In the genomic region with DNA sequence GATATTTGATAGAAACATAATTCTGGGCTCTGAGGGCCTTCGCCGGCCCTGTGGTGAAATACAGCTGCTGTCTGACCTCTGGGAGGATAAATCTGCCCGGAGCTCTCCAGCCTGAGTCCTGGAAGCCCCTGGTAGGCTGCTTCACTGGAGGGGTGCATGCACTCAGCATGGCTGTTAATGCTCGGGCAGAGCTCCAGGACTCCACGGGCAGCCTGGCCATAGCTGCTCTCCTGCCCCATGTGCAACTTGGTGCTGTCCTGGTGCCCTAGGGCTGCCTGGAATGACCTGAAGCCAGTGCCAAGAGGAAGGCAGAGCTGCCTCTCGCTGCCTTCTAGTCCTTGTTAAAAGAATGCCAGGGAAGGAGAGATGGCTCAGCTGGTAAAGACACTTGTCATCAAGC, we compare ENCODE assay signal across 15 mouse cellular contexts.
DNase-seq lines count a peak whose midpoint lies in the region; ATAC-seq and TF ChIP-seq lines count a peak whose summit lies in the region.
"Had no signal": no experiment of that assay in that cellular context is flagged by ENCODE, and none has a peak within 500 bp of the region (broad histone marks: within the 10 kb centered on the region; RNA-seq: fewer than 3 reads in every experiment).

No protein-coding gene starts in this region.

- no peaks in the 10 kb centered on the region for H3K9me3 ChIP-seq in kidney, embryonic 14.5 days (ENCODE audit: control insufficient read depth, low read length)
- no peaks in the 10 kb centered on the region for H3K9me3 ChIP-seq in MEL (replicated peaks; ENCODE audit: insufficient read depth, low read length)
- H3K9me3 ChIP-seq: midbrain, embryonic 15.5 days; neural tube, embryonic 12.5 days; stomach, embryonic 15.5 days had no signal

- no peak for ATAC-seq in kidney, embryonic 14.5 days (ENCODE audit: low FRiP score, low TSS enrichment)
- ATAC-seq: forebrain, embryonic 16.5 days; hindbrain, embryonic 16.5 days; midbrain, embryonic 15.5 days had no signal

- no peak for TF ChIP-seq EP300 in MEL (IDR thresholded peaks at IDR 0.05; ENCODE audit: low read depth in 1 of 2, low read length in 2 of 2)

- DNase-seq in embryo, embryonic 11 days: peak; percentile 21
- DNase-seq in embryo, embryonic 10 days (ENCODE audit: low spot score): no peak
- peak; percentile 51 for DNase-seq in kidney, postnatal 10 days
- peak; percentile 52 for DNase-seq in MEL (ENCODE audit: low read depth, low spot score)
- DNase-seq in adrenal gland, postnatal 36 days: peak; percentile 21 to 39
- no peak for DNase-seq in right cerebral cortex, postnatal 10 days (ENCODE audit: low spot score in 2 of 2)
- DNase-seq: thymus, postnatal 14 days had no signal

- H3K27me3 ChIP-seq in kidney, embryonic 14.5 days (ENCODE audit: control insufficient read depth, insufficient read depth, low read length): no peaks in the 10 kb centered on the region
- no peaks in the 10 kb centered on the region for H3K27me3 ChIP-seq in MEL (ENCODE audit: control insufficient read depth in 1 of 2, insufficient read depth in 2 of 2, low read length in 2 of 2)
- H3K27me3 ChIP-seq: midbrain, embryonic 15.5 days; neural tube, embryonic 12.5 days; stomach, embryonic 15.5 days had no signal

- H3K79me2 ChIP-seq in MEL (ENCODE audit: control insufficient read depth, insufficient read depth, low read length, poor library complexity): no peaks in the 10 kb centered on the region

- H3K4me1 ChIP-seq in kidney, embryonic 14.5 days (ENCODE audit: control insufficient read depth, insufficient read depth, low read length): peaks cover 8% of the 10 kb centered on the region; the same call in 1 of the 2 replicates
- peaks cover 40 to 51% of the 10 kb centered on the region in 2 experiments for H3K4me1 ChIP-seq in MEL (ENCODE audit: control insufficient read depth in 1 of 2, insufficient read depth in 2 of 2, low read length in 2 of 2)
- H3K4me1 ChIP-seq: neural tube, embryonic 12.5 days; stomach, embryonic 15.5 days had no signal

- TF ChIP-seq RAD21 in MEL (IDR thresholded peaks at IDR 0.05; ENCODE audit: low read depth, low read length): no peak

- no peak for TF ChIP-seq CTCF in MEL (IDR thresholded peaks at IDR 0.05 in 2 of 3, conservative IDR thresholded peaks at IDR 0.05 in 1 of 3; ENCODE audit: control insufficient read depth in 1 of 3, insufficient read depth in 1 of 3, low read depth in 2 of 3, low read length in 3 of 3, poor library complexity in 1 of 3, severe bottlenecking in 1 of 3)

- H3K27ac ChIP-seq in kidney, embryonic 14.5 days (ENCODE audit: low read depth, low read length): no peak overlapping the region
- peak overlapping the region; percentile 83 for H3K27ac ChIP-seq in MEL (ENCODE audit: control insufficient read depth, low read depth, low read length)
- H3K27ac ChIP-seq: kidney, postnatal 0 days; liver, embryonic 14.5 days; midbrain, embryonic 15.5 days; neural tube, embryonic 12.5 days; stomach, embryonic 15.5 days had no signal

- TF ChIP-seq POLR2A in MEL (IDR thresholded peaks at IDR 0.05; ENCODE audit: control insufficient read depth in 1 of 2, insufficient read depth in 1 of 2, low read depth in 1 of 2, low read length in 2 of 2, poor library complexity in 1 of 2): no peak

- H3K36me3 ChIP-seq in kidney, embryonic 14.5 days (ENCODE audit: control insufficient read depth, insufficient read depth, low read length): no peaks in the 10 kb centered on the region
- peaks cover 0 to 28% of the 10 kb centered on the region in 2 experiments; a peak in 2 of 4 replicates for H3K36me3 ChIP-seq in MEL (ENCODE audit: control insufficient read depth in 1 of 2, insufficient read depth in 2 of 2, low read length in 2 of 2)
- H3K36me3 ChIP-seq: midbrain, embryonic 15.5 days; neural tube, embryonic 12.5 days; stomach, embryonic 15.5 days had no signal

- 30% methylated on average over 6 of the region's 6 CpGs for WGBS in kidney, embryonic 14.5 days

- H3K4me2 ChIP-seq in kidney, embryonic 14.5 days (replicated peaks; ENCODE audit: low read depth, low read length): no peak overlapping the region
- H3K4me2 ChIP-seq: midbrain, embryonic 15.5 days; neural tube, embryonic 12.5 days; stomach, embryonic 15.5 days had no signal

- no peak overlapping the region for H3K4me3 ChIP-seq in kidney, embryonic 14.5 days (ENCODE audit: low read length)
- peak overlapping the region in 1 of 2 experiments; percentile 4; a peak in 1 of 4 replicates for H3K4me3 ChIP-seq in MEL (ENCODE audit: control insufficient read depth in 1 of 2, insufficient read depth in 1 of 2, low read depth in 2 of 2, low read length in 2 of 2)
- H3K4me3 ChIP-seq: midbrain, embryonic 15.5 days; neural tube, embryonic 12.5 days; stomach, embryonic 15.5 days had no signal

- no peak overlapping the region for H3K9ac ChIP-seq in kidney, embryonic 14.5 days (ENCODE audit: low read depth, low read length)
- H3K9ac ChIP-seq in MEL (ENCODE audit: control insufficient read depth, low read depth, low read length, poor library complexity, severe bottlenecking): peak overlapping the region; percentile 58
- H3K9ac ChIP-seq: liver, embryonic 14.5 days; midbrain, embryonic 15.5 days; neural tube, embryonic 12.5 days; stomach, embryonic 15.5 days had no signal

TF ChIP-seq in MEL, 35 proteins besides CTCF, POLR2A, EP300 and RAD21:
- TF ChIP-seq ZC3H11A (IDR thresholded peaks at IDR 0.05; ENCODE audit: low read depth, low read length) (no peak), CHD1 (IDR thresholded peaks at IDR 0.05; ENCODE audit: low read depth, low read length) (0 out of 2 replicates have a peak, but pooled peaks have one; percentile 50)

Comparison
In these comparisons a context has a peak if more than half of its experiments do, and no peak if none do; other contexts are left out.
1. DNase-seq: peak in embryo, embryonic 11 days (single experiment), kidney, postnatal 10 days (single experiment), MEL (single experiment) and adrenal gland, postnatal 36 days (2 of 2); none in embryo, embryonic 10 days (single experiment) and right cerebral cortex, postnatal 10 days (0 of 2).